Mouse (Mus musculus): ENCODE results near the gene Lypd5. TPM values are rescaled to one million over a fixed set of nuclear protein-coding genes. Genes with fewer than 3 reads are reported as not detected.

Lypd5 gene
- polyA plus RNA-seq, 1 experiment from 2014 or later: not detected

Small RNA genes lying within 50 kb of the gene (microRNA-seq; reads per million reads assigned to microRNA genes)
- not detected for gene Gm27592

Other genes with a start within 250 kb of the Lypd5 start
- 7.3 and 7.7 TPM in 2 replicates for gene Zfp112, start 236.9 kb upstream of the Lypd5 start, polyA plus RNA-seq (2016; fragmentation: Nextera tagmentation; extraction: Ambion mirVana)
- 16.8 and 17.9 TPM in 2 replicates for gene Zfp235, start 215.0 kb upstream of the Lypd5 start, polyA plus RNA-seq (2016; fragmentation: Nextera tagmentation; extraction: Ambion mirVana)
- 6.1 and 7.7 TPM in 2 replicates for gene Zfp114, start 174.1 kb upstream of the Lypd5 start, polyA plus RNA-seq (2016; fragmentation: Nextera tagmentation; extraction: Ambion mirVana)
- 10.7 and 11.9 TPM in 2 replicates for gene Zfp111, start 137.8 kb upstream of the Lypd5 start, polyA plus RNA-seq (2016; fragmentation: Nextera tagmentation; extraction: Ambion mirVana)
- 5.3 TPM in 2 replicates for gene Zfp109, start 111.6 kb upstream of the Lypd5 start, polyA plus RNA-seq (2016; fragmentation: Nextera tagmentation; extraction: Ambion mirVana)
- gene Zfp108, start 94.4 kb upstream of the Lypd5 start, polyA plus RNA-seq (2016; fragmentation: Nextera tagmentation; extraction: Ambion mirVana): 3.2 and 3.6 TPM in 2 replicates
- gene Zfp93, start 78.8 kb upstream of the Lypd5 start, polyA plus RNA-seq (2016; fragmentation: Nextera tagmentation; extraction: Ambion mirVana): 7.6 and 7.7 TPM in 2 replicates
- 44.5 and 44.8 TPM in 2 replicates for gene Zfp61, start 48.0 kb upstream of the Lypd5 start, polyA plus RNA-seq (2016; fragmentation: Nextera tagmentation; extraction: Ambion mirVana)
- 17.8 and 19.0 TPM in 2 replicates for gene Zfp94, start 32.5 kb upstream of the Lypd5 start, polyA plus RNA-seq (2016; fragmentation: Nextera tagmentation; extraction: Ambion mirVana)
- not detected in 2 replicates for gene Tescl, start 15.3 kb upstream of the Lypd5 start, polyA plus RNA-seq (2016; fragmentation: Nextera tagmentation; extraction: Ambion mirVana)
- gene Kcnn4, start 21.1 kb downstream of the Lypd5 start, polyA plus RNA-seq (2016; fragmentation: Nextera tagmentation; extraction: Ambion mirVana): 1.1 and 1.4 TPM in 2 replicates
- 25.6 and 29.1 TPM in 2 replicates for gene Smg9, start 50.4 kb downstream of the Lypd5 start, polyA plus RNA-seq (2016; fragmentation: Nextera tagmentation; extraction: Ambion mirVana)
- not detected in 2 replicates for gene Irgc1, start 103.1 kb downstream of the Lypd5 start, polyA plus RNA-seq (2016; fragmentation: Nextera tagmentation; extraction: Ambion mirVana)
- 1.0 and 1.2 TPM in 2 replicates for gene Plaur, start 113.3 kb downstream of the Lypd5 start, polyA plus RNA-seq (2016; fragmentation: Nextera tagmentation; extraction: Ambion mirVana)
- 32.1 and 38.3 TPM in 2 replicates for gene Cadm4, start 132.8 kb downstream of the Lypd5 start, polyA plus RNA-seq (2016; fragmentation: Nextera tagmentation; extraction: Ambion mirVana)
- gene Zfp428, start 157.8 kb downstream of the Lypd5 start, polyA plus RNA-seq (2016; fragmentation: Nextera tagmentation; extraction: Ambion mirVana): 170 and 182 TPM in 2 replicates
- gene AC161166.1, start 163.3 kb downstream of the Lypd5 start, polyA plus RNA-seq (2016; fragmentation: Nextera tagmentation; extraction: Ambion mirVana): 1.6 and 1.7 TPM in 2 replicates
- gene Irgq, start 181.5 kb downstream of the Lypd5 start, polyA plus RNA-seq (2016; fragmentation: Nextera tagmentation; extraction: Ambion mirVana): 24.7 and 25.2 TPM in 2 replicates
- not detected in 2 replicates for gene Pinlyp, start 196.9 kb downstream of the Lypd5 start, polyA plus RNA-seq (2016; fragmentation: Nextera tagmentation; extraction: Ambion mirVana)
- gene Xrcc1, start 197.1 kb downstream of the Lypd5 start, polyA plus RNA-seq (2016; fragmentation: Nextera tagmentation; extraction: Ambion mirVana): 105 and 107 TPM in 2 replicates
- 15.3 and 15.7 TPM in 2 replicates for gene Ethe1, start 238.3 kb downstream of the Lypd5 start, polyA plus RNA-seq (2016; fragmentation: Nextera tagmentation; extraction: Ambion mirVana)
- gene Zfp575, start 238.4 kb downstream of the Lypd5 start, polyA plus RNA-seq (2016; fragmentation: Nextera tagmentation; extraction: Ambion mirVana): 3.1 and 3.5 TPM in 2 replicates